Mouse (Mus musculus) neural tube, embryonic 11.5 days (tissue): ENCODE results near the gene Tada1. TPM values are rescaled to one million over a fixed set of nuclear protein-coding genes. Genes with fewer than 3 reads are reported as not detected.
A peak's percentile ranks its signal among the peaks of the same experiment; 100 is the strongest.

Experiments
- ATAC-seq: fragments of 200-750 bp; cut with Nextera tagmentation; 2 replicates; pipeline ENCODE4 v1.8.0; 2017; ENCODE audit warnings: moderate number of reproducible peaks, mild to moderate bottlenecking, moderate TSS enrichment, moderate library complexity; ENCODE audit not compliant: insufficient read depth, low FRiP score, low TSS enrichment
- DNase-seq: peaks from one replicate; pipeline ENCODE4 v3.0.0-alpha.2; 2015; ENCODE audit warnings: low spot score
- H3K27ac ChIP-seq: fragments of 300-500 bp; sonication (generic); 2 replicates; pipeline ENCODE4 v1.5.1; 2014; ENCODE audit warnings: low read depth, mild to moderate bottlenecking, low read length
- H3K27me3 ChIP-seq: fragments of 300-500 bp; sonication (generic); 2 replicates; pipeline ENCODE4 v1.6.1; 2014; ENCODE audit warnings: mild to moderate bottlenecking, low read length, mixed read lengths; ENCODE audit not compliant: control insufficient read depth, insufficient read depth
- H3K36me3 ChIP-seq: fragments of 300-500 bp; sonication (generic); 2 replicates; pipeline ENCODE4 v1.6.1; 2014; ENCODE audit warnings: mild to moderate bottlenecking, low read length, moderate library complexity, mixed read lengths; ENCODE audit not compliant: control insufficient read depth, insufficient read depth
- H3K4me1 ChIP-seq: fragments of 300-500 bp; sonication (generic); 2 replicates; pipeline ENCODE4 v1.6.1; 2014; ENCODE audit warnings: low read length, mixed read lengths; ENCODE audit not compliant: control insufficient read depth, insufficient read depth
- H3K4me2 ChIP-seq: fragments of 300-500 bp; sonication (generic); 2 replicates; pipeline ENCODE4 v1.6.1; 2014; ENCODE audit warnings: low read depth, mild to moderate bottlenecking, moderate library complexity
- H3K4me3 ChIP-seq: fragments of 300-500 bp; sonication (generic); 2 replicates; pipeline ENCODE4 v1.5.1; 2014; ENCODE audit warnings: low read depth, low read length
- H3K9ac ChIP-seq: fragments of 300-500 bp; sonication (generic); 2 replicates; pipeline ENCODE4 v1.6.1; 2014; ENCODE audit warnings: mild to moderate bottlenecking, low read length
- H3K9me3 ChIP-seq: fragments of 300-500 bp; sonication (generic); 2 replicates; pipeline ENCODE4 v1.6.1; 2016; ENCODE audit warnings: low read length; ENCODE audit not compliant: control insufficient read depth
- WGBS: fragments of 180-500 bp; shearing (Covaris S2); extraction: QIAGEN DNeasy Blood & Tissue Kit; methylation state at CpG from one replicate; pipeline ENCODE4 v1.1.7; 2014; 5-methylcytosine and 5-hydroxymethylcytosine counted together
- polyA plus RNA-seq: library from polyadenylated mRNA; unstranded; fragments of >200 nt; fragmentation: Nextera tagmentation; extraction: Ambion mirVana; gene quantifications from 2 replicates; pipeline ENCODE4 v1.2.1, GENCODE M21; 2014

Gene Tada1
- polyA plus RNA-seq, 1 experiment from 2014 or later = 74.0 TPM

DNA sequence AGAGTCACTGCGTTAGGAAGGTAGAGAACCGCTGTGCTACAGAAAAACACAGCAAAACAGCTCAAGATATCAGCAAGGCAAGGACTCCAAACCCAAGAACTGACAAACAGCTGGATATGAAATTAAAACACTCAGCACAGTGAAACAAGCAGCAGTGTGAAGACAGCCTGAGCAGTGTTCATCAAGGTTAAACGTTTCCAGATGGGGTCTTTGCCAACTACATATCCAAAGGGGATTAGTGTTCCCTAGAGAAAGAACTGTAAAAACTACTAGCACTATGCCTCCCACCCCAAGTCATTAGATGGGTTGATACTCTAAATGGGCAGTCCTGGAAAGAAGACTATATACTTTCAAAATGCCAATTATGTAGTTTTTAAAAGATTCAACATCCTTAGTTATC lies 29.6 kb upstream of the Tada1 start:
- H3K27me3 ChIP-seq = no peaks in the 10 kb centered on the region
- WGBS = 44% methylated on average over 3 of the region's 3 CpGs
- no peaks in the 10 kb centered on the region for H3K4me1 ChIP-seq
- no peak overlapping the region for H3K4me2 ChIP-seq
- H3K27ac ChIP-seq = no peak overlapping the region
- no peak for DNase-seq
- no peaks in the 10 kb centered on the region for H3K9me3 ChIP-seq
- no peak for ATAC-seq
- no peak overlapping the region for H3K9ac ChIP-seq
- no peaks in the 10 kb centered on the region for H3K36me3 ChIP-seq
- H3K4me3 ChIP-seq = no peak overlapping the region

DNA sequence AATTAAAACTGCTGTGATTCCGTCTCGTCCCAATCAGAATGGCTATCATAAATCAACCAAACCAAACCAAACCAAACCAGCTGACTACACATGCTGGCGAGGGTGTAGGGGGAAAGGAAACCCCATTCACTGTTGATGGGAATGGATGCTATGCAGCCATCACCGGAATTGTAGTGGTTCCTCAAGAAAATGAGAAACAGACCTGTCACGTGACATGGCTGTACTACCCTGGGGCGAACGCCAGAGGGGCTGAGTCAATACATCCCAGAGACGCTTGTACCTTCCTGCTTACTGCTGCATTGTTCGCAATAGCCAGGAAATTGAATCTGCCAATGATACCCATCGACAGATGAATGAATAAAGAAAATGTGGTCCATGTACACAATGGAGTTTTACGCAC lies 29.1 kb upstream of the Tada1 start:
- Histone ChIP-seq H3K4me1 (no peaks in the 10 kb centered on the region), H3K4me3 (no peak overlapping the region), H3K4me2 (no peak overlapping the region), H3K36me3 (no peaks in the 10 kb centered on the region), H3K9ac (no peak overlapping the region), H3K27me3 (no peaks in the 10 kb centered on the region), H3K27ac (no peak overlapping the region), H3K9me3 (no peaks in the 10 kb centered on the region)
- WGBS = 63% methylated on average over 11 of the region's 11 CpGs
- DNase-seq (peak; percentile 15), ATAC-seq (no peak)

DNA sequence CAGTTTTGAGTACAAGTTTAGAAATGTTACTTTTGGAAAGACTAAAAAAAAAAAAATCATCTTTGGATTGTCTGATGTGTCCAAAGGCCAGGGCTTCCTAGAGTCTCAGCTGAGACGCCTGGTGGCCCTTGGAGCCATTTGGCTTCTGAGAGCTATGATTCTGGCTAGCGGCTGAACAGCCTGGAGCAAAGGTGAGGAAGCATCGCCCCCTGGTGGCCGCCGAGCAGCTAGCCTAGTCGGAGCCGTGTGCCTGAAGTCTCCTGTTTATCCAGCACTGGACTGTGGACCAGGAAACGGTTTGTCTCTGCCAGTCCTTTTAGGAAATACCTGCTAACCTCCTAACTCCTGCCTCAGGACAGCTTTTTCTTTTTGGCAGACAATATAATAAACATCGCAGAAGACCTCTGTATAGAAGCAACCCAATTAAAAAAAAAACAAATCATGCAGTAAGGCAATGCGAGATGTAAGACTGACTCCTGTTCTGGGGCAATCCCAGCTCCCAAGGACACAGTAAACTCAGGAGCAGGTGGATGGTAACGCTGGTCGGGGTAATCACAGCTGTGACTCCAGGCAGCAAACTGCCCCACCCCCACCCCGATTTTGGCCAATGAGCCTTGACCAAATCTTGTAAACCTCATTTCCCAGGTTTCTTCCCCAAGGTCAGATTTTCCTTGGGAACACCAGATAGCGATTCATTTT lies 18.6 kb upstream of the Tada1 start:
- Histone ChIP-seq H3K4me3 (no peak overlapping the region), H3K27me3 (no peaks in the 10 kb centered on the region), H3K4me2 (no peak overlapping the region), H3K4me1 (no peaks in the 10 kb centered on the region), H3K9ac (no peak overlapping the region), H3K9me3 (no peaks in the 10 kb centered on the region), H3K27ac (no peak overlapping the region), H3K36me3 (no peaks in the 10 kb centered on the region)
- peak; percentile 80 for DNase-seq
- WGBS = 25% methylated on average over 14 of the region's 14 CpGs
- ATAC-seq = peak; percentile 84

DNA sequence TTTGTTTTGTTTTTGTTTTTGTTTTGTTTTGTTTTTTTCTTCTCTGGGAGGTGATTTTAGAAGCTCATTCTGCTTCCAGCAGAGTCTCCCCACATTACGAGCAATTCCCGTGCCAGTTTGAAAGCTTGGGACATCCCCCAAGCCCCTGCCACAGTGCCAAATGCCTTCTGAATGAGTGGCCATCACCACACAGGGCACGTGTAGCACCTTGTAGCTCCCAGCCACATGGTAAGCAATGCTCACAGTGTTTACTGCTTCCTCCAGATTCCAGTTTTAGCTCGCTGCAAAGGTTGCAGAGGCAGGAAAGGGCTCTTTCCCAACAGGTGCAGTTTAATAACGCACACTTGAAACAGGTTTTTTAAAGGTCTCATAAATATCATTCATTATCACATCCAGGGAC lies 18.0 kb upstream of the Tada1 start:
- no peaks in the 10 kb centered on the region for H3K4me1 ChIP-seq
- no peaks in the 10 kb centered on the region for H3K36me3 ChIP-seq
- H3K4me3 ChIP-seq = no peak overlapping the region
- H3K27ac ChIP-seq = no peak overlapping the region
- no peak for DNase-seq
- no peak for ATAC-seq
- H3K27me3 ChIP-seq = no peaks in the 10 kb centered on the region
- H3K4me2 ChIP-seq = no peak overlapping the region
- H3K9ac ChIP-seq = no peak overlapping the region
- no peaks in the 10 kb centered on the region for H3K9me3 ChIP-seq
- 67% methylated on average over 5 of the region's 5 CpGs for WGBS

- H3K4me1 ChIP-seq = no peaks in the 10 kb centered on the region
- H3K4me2 ChIP-seq = no peak overlapping the region
- no peaks in the 10 kb centered on the region for H3K9me3 ChIP-seq
- ATAC-seq (no peak), DNase-seq (no peak)
- H3K27ac ChIP-seq = no peak overlapping the region
- H3K4me3 ChIP-seq = no peak overlapping the region
- no peaks in the 10 kb centered on the region for H3K36me3 ChIP-seq
- no peaks in the 10 kb centered on the region for H3K27me3 ChIP-seq
- no peak overlapping the region for H3K9ac ChIP-seq
- 80% methylated on average over 3 of the region's 3 CpGs for WGBS
These were observed 17.1 kb upstream of the Tada1 start for GRCm38 (mm10) chr1:166361842-166362241.

- ATAC-seq (no peak), DNase-seq (no peak)
- Histone ChIP-seq H3K9ac (no peak overlapping the region), H3K4me2 (no peak overlapping the region), H3K27me3 (no peaks in the 10 kb centered on the region), H3K4me3 (no peak overlapping the region), H3K27ac (no peak overlapping the region), H3K4me1 (no peaks in the 10 kb centered on the region), H3K36me3 (no peaks in the 10 kb centered on the region), H3K9me3 (no peaks in the 10 kb centered on the region)
- 86% methylated on average over 3 of the region's 3 CpGs for WGBS
These were observed 16.2 kb upstream of the Tada1 start for GRCm38 (mm10) chr1:166362659-166363058.

DNA sequence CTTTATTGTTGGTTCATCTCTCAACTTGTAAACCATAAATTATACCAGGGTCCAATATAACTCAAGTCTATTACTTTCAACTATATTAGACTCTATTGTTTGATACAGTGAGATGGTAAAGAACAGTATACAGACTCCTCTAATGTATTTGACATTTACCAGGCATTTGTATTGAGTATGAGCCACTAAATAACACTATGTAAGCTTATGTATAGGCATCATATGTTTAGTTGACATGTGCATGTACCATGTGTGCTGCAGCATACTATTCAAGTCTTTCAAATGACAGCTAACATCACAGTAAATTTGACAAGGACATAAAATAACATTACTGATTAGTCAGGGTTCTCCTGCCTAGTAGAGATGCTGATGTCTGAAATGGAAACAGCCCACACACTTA lies 15.8 kb upstream of the Tada1 start:
- H3K9me3 ChIP-seq = no peaks in the 10 kb centered on the region
- no peak overlapping the region for H3K4me2 ChIP-seq
- ATAC-seq (no peak), DNase-seq (no peak)
- no peaks in the 10 kb centered on the region for H3K27me3 ChIP-seq
- no peaks in the 10 kb centered on the region for H3K36me3 ChIP-seq
- H3K27ac ChIP-seq = no peak overlapping the region
- H3K4me3 ChIP-seq = no peak overlapping the region
- no peaks in the 10 kb centered on the region for H3K4me1 ChIP-seq
- H3K9ac ChIP-seq = no peak overlapping the region

- DNase-seq = no peak
These were observed 1.7 kb upstream of the Tada1 start for GRCm38 (mm10) chr1:166377171-166377570.

GRCm38 (mm10) chr1:166378431-166379012 lies 375 bp upstream of the Tada1 start:
- peak; percentile 14 for ATAC-seq
- no peaks in the 10 kb centered on the region for H3K27me3 ChIP-seq
- no peaks in the 10 kb centered on the region for H3K9me3 ChIP-seq
- peak overlapping the region; percentile 86; the same call in 1 of the 2 replicates for H3K27ac ChIP-seq
- H3K4me3 ChIP-seq = peak overlapping the region; percentile 95
- WGBS = 6% methylated on average over 21 of the region's 21 CpGs
- peak overlapping the region; percentile 52 for H3K4me2 ChIP-seq
- no peak for DNase-seq
- 0 out of 2 replicates have a peak, but pooled peaks cover 4% of the 10 kb centered on the region for H3K36me3 ChIP-seq
- peaks cover 10% of the 10 kb centered on the region for H3K4me1 ChIP-seq
- peak overlapping the region; percentile 96 for H3K9ac ChIP-seq

More at GRCm38 (mm10) chr1:166377171-166377570, 1.7 kb upstream of the Tada1 start:
- Histone ChIP-seq H3K4me3 (no peak overlapping the region), H3K9ac (no peak overlapping the region), H3K27ac (no peak overlapping the region), H3K4me1 (peaks cover 10% of the 10 kb centered on the region), H3K4me2 (no peak overlapping the region), H3K36me3 (no peaks in the 10 kb centered on the region), H3K9me3 (no peaks in the 10 kb centered on the region), H3K27me3 (no peaks in the 10 kb centered on the region)
- WGBS = 78% methylated on average over 6 of the region's 6 CpGs
- no peak for ATAC-seq
